Mouse (Mus musculus) liver, adult 10 weeks (tissue): ENCODE results near the gene Uqcc2. TPM values are rescaled to one million over a fixed set of nuclear protein-coding genes. Genes with fewer than 3 reads are reported as not detected.

ENCODE experiments used
- polyA plus RNA-seq: library from polyadenylated mRNA; stranded (reverse); fragments of 350-450 nt; fragmentation: Illumina TruSeq; extraction: RNeasy Lipid Tissue Mini Kit (QIAGEN cat#74804); gene quantifications from one replicate; pipeline ENCODE4 v1.2.3, GENCODE M21; 2014; ENCODE audit warnings: low read depth, low replicate concordance

Uqcc2 gene
- polyA plus RNA-seq = 12.9 TPM

DNA sequence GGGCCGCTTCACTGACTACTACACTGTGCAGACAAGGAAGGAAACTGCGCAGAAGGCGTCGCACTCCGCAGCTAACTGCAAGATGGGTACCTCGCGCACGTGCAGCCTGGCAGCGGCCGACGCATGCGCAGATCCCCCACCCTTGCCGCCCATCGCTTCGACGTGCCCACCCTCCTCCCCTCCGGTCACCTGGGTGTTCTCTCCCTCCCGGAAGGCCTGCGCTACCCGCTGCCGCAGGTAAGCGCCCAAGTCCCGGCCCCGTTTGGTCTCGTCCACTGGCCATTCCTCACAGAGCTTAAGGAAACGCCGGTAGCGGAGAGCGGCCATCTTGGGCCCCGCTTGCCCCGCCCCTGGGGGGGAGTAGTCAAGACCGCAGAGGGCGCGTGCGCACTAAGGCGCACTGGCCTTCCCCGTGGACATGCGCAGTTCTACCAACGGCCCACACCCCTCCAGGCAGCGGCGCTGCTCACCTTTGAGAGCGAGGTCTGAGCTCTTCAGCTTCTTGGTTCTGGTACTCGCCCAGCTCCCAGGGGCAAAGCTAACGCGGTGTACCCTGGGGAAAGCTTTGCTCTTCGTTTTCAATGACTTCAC is at the start of gene Uqcc2:
Gene Uqcc2, minus strand, starts transcription at position 366 of the 591 bp plus-strand sequence.

GRCm38 (mm10) chr17:27167545-27167944 is 33.8 kb upstream of the Uqcc2 start, which contains the start of gene Ip6k3:
Gene Ip6k3, minus strand, starts transcription at chr17:27167795.

Other genes with a start within 250 kb of the Uqcc2 start
- gene Kifc5b, start 216.8 kb downstream of the Uqcc2 start, polyA plus RNA-seq = not detected
- gene Phf1, start 200.9 kb downstream of the Uqcc2 start, polyA plus RNA-seq = 1.9 TPM
- gene Cuta, start 194.3 kb downstream of the Uqcc2 start, polyA plus RNA-seq = 20.1 TPM
- gene Syngap1, start 192.7 kb downstream of the Uqcc2 start, polyA plus RNA-seq = 0.29 TPM
- gene Zbtb9, start 160.7 kb downstream of the Uqcc2 start, polyA plus RNA-seq = 5.8 TPM
- 1.5 TPM for gene Bak1, start 104.9 kb downstream of the Uqcc2 start, polyA plus RNA-seq
- 0.08 TPM for gene Itpr3, start 76.6 kb downstream of the Uqcc2 start, polyA plus RNA-seq
- not detected for gene Ip6k3, start 33.9 kb upstream of the Uqcc2 start, polyA plus RNA-seq
- 1.3 TPM for gene Lemd2, start 70.6 kb upstream of the Uqcc2 start, polyA plus RNA-seq